Mouse (Mus musculus): ENCODE measurements around the gene Arid5a. TPM values are rescaled to one million over a fixed set of nuclear protein-coding genes. Genes with fewer than 3 reads are reported as not detected.

The Arid5a gene
- polyA plus RNA-seq (2015; fragmentation: Nextera tagmentation; extraction: Ambion mirVana), result 3.6 and 5.7 TPM in 2 replicates

GRCm38 (mm10) chr1:36307495-36308280 is at the start of gene Arid5a:
Gene Arid5a, plus strand, starts transcription at chr1:36307733.

GRCm38 (mm10) chr1:36274455-36274854 is 33.1 kb upstream of the Arid5a start, which contains the start of gene Neurl3:
Gene Neurl3, minus strand, starts transcription at chr1:36274679.

GRCm38 (mm10) chr1:36368969-36369645 is 61.6 kb downstream of the Arid5a start, which contains the start of gene Kansl3:
Gene Kansl3, minus strand, starts transcription at chr1:36369181.

GRCm38 (mm10) chr1:36371934-36372845 is 64.7 kb downstream of the Arid5a start, which contains the start of gene Fer1l5:
Gene Fer1l5, plus strand, starts transcription at chr1:36372291.

Small RNA genes within 50 kb of the gene (microRNA-seq; reads per million reads assigned to microRNA genes)
- gene Mir6898 (ENCODE audit: borderline replicate concordance, insufficient number of aligned reads), result not detected

Other genes starting within 250 kb of the Arid5a start
- 10.3 and 14.9 TPM in 2 replicates for gene Hs6st1, start 239.3 kb upstream of the Arid5a start, polyA plus RNA-seq (2015; fragmentation: Nextera tagmentation; extraction: Ambion mirVana)
- gene Uggt1, start 63.0 kb upstream of the Arid5a start, polyA plus RNA-seq (2015; fragmentation: Nextera tagmentation; extraction: Ambion mirVana), result 20.9 and 30.3 TPM in 2 replicates
- 3.2 and 4.5 TPM in 2 replicates for gene Neurl3, start 33.1 kb upstream of the Arid5a start, polyA plus RNA-seq (2015; fragmentation: Nextera tagmentation; extraction: Ambion mirVana)
- gene Kansl3, start 61.4 kb downstream of the Arid5a start, polyA plus RNA-seq (2015; fragmentation: Nextera tagmentation; extraction: Ambion mirVana), result 24.2 and 34.4 TPM in 2 replicates
- 0.39 and 0.51 TPM in 2 replicates for gene Fer1l5, start 64.6 kb downstream of the Arid5a start, polyA plus RNA-seq (2015; fragmentation: Nextera tagmentation; extraction: Ambion mirVana)
- gene Lman2l, start 137.5 kb downstream of the Arid5a start, polyA plus RNA-seq (2015; fragmentation: Nextera tagmentation; extraction: Ambion mirVana), result 23.1 and 36.0 TPM in 2 replicates
- 4.1 and 6.3 TPM in 2 replicates for gene Cnnm4, start 163.9 kb downstream of the Arid5a start, polyA plus RNA-seq (2015; fragmentation: Nextera tagmentation; extraction: Ambion mirVana)
- gene Cnnm3, start 204.1 kb downstream of the Arid5a start, polyA plus RNA-seq (2015; fragmentation: Nextera tagmentation; extraction: Ambion mirVana), result 3.9 and 4.6 TPM in 2 replicates
- 5.6 and 17.0 TPM in 2 replicates for gene Ankrd23, start 229.2 kb downstream of the Arid5a start, polyA plus RNA-seq (2015; fragmentation: Nextera tagmentation; extraction: Ambion mirVana)
- 0.20 and 0.50 TPM in 2 replicates for gene Gm42417, start 231.7 kb downstream of the Arid5a start, polyA plus RNA-seq (2015; fragmentation: Nextera tagmentation; extraction: Ambion mirVana)
- gene Ankrd39, start 239.7 kb downstream of the Arid5a start, polyA plus RNA-seq (2015; fragmentation: Nextera tagmentation; extraction: Ambion mirVana), result 22.3 and 26.6 TPM in 2 replicates